Mouse (Mus musculus) myocyte (in vitro differentiated cells): Measurements from ENCODE around the gene Nelfa.

ENCODE experiments used
- E2F4 ChIP-seq: IDR thresholded peaks from one replicate; pipeline ENCODE4 v1.6.1; 2011; ENCODE audit warnings: mild to moderate bottlenecking, control low read depth, moderate library complexity; ENCODE audit not compliant: insufficient read depth
- MAX ChIP-seq: IDR thresholded peaks from one replicate; pipeline ENCODE4 v1.6.1; 2011; ENCODE audit warnings: low read depth, mild to moderate bottlenecking, control low read depth
- POLR2A ChIP-seq: IDR thresholded peaks from one replicate; pipeline ENCODE4 v1.6.1; 2011; ENCODE audit warnings: low read depth, mild to moderate bottlenecking, control low read depth, moderate library complexity; ENCODE audit not compliant: insufficient read length
- POLR2AphosphoS2 ChIP-seq: IDR thresholded peaks from one replicate; pipeline ENCODE4 v1.6.1; 2011; ENCODE audit warnings: low read depth, control low read depth; ENCODE audit not compliant: insufficient read length
- TCF12 ChIP-seq: IDR thresholded peaks from one replicate; pipeline ENCODE4 v1.6.1; 2011; ENCODE audit warnings: mild to moderate bottlenecking, control low read depth; ENCODE audit not compliant: poor library complexity, insufficient read depth, severe bottlenecking
- USF1 ChIP-seq: IDR thresholded peaks from one replicate; pipeline ENCODE4 v1.6.1; 2011; ENCODE audit warnings: low read depth, mild to moderate bottlenecking, control low read depth, moderate library complexity

DNA sequence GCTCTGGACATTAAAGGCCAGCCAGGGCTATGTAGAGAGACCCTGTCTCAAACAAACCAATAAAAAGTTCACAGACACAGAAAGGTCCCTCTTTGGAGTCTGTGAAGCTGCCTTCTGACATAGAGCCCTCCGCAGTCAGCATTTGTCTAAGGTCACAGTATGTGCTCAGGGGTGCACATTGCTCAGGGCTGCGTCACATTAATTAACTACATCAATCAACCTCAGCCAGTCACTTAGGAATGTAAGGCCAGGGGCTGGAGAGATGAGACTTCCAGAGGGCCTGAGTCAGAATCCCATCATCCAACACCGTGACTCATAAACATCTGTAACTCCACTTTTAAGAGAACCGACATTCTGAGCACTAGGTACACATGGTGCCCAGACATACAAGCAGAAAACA lies 19.7 kb upstream of the Nelfa start:
- TF ChIP-seq POLR2A = no peak
- no peak for TF ChIP-seq MAX
- TF ChIP-seq POLR2AphosphoS2 = no peak
- no peak for TF ChIP-seq TCF12
- TF ChIP-seq E2F4 = no peak
- TF ChIP-seq USF1 = no peak
